Mouse (Mus musculus): ENCODE measurements around the gene Prss53. TPM values are rescaled to one million over a fixed set of nuclear protein-coding genes. Genes with fewer than 3 reads are reported as not detected.

Prss53 gene
- 1 to 10 TPM; 1.7 to 1.9 TPM for total RNA-seq (2021)

DNA sequence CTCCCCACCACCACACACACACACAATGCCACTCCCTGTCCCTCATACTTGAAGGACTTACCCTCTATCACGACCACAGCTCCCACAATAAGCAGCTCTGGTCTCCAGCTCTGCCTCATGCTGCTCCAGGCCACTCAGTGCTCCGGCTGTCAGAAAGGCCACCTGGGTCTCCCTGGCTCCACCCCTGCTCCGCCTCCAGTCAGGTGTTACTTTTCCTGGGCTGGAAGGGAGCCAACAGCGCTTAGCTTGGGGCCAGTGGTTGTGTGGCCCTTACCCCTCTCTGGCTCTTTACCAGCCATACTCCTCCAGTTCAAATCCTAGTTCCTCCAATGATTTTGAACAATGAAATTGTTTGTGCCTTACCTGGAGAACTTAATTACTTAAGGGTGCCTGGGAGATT lies at the start of gene Prss53:
Gene Prss53 (minus strand): TSS at position 173 of the 400 bp plus-strand sequence.
- intact Hi-C loops (cut with DNase I) = no loop called here
- no peak for DNase-seq (ENCODE audit: low spot score in 2 of 2)

DNA sequence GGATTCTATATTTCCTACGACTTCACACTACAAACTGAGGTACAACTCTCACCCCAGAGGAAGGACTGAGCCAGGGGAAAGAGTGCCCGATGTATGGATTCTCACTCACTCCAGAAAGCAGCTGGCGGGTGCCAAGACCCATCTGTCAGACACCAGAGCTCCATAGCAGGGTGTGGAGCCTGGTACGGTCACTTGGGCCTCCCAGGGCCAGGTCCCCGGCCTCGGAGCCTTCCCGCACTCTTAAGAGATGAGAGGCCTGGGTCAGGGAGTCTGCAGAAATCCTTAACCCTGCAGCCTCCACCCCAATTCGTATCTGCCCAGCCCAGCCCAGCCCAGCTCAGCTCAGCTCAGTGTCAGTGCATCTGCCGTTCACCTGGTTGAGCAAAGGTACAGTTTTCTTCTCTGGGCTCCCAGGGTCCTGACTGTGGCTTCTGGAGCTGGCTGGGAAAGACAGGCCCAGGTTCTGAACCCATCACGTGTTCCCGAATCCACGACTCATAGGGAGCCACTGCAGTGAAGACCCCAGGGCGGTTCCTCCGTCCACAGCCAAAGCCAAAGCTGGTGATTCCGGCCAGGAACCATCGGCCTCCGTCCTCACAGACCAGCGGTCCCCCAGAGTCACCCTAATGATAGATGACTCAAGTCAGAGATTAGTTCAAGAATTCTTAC lies 45.6 kb upstream of the Prss53 start:
- intact Hi-C loops (cut with DNase I) = loop anchor here (5.0 kb wide), 1 partner anchor 164 kb away; no protein-coding TSS in a partner anchor
- no peak for DNase-seq (ENCODE audit: low spot score in 2 of 2)

DNA sequence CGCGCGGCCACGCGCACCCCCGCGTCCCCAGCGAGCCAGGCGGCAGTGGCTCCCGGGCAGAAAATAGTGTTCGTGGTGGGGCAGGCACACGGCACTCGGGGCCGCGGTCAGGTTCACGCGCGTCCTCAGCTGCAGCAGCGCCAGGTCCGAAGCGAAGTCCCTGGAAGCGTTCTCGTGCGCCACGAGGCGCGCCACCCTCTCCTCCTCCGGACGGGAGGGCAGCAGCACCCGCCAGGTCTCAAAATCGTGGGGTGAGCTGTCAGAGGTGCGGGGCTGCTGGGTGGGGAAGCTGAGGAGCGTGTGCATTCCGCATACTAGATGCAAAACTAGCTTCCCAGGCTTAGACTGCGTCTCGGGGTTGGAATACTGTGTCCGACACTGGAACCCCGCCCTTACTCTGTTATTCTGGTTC lies 45.0 kb upstream of the Prss53 start:
- intact Hi-C loops (cut with DNase I) = loop anchor here (5.0 kb wide), 1 partner anchor 163 kb away; no protein-coding TSS in a partner anchor
- DNase-seq (ENCODE audit: low spot score in 2 of 2) = no peak

- DNase-seq (ENCODE audit: low spot score in 2 of 2) = peak; percentile 95 to 97
- intact Hi-C loops (cut with DNase I) = loop anchor here (5.0 kb wide), 1 partner anchor 163 kb away; no protein-coding TSS in a partner anchor
Observed at GRCm38 (mm10) chr7:127935028-127935722, 44.4 kb upstream of the Prss53 start.

DNA sequence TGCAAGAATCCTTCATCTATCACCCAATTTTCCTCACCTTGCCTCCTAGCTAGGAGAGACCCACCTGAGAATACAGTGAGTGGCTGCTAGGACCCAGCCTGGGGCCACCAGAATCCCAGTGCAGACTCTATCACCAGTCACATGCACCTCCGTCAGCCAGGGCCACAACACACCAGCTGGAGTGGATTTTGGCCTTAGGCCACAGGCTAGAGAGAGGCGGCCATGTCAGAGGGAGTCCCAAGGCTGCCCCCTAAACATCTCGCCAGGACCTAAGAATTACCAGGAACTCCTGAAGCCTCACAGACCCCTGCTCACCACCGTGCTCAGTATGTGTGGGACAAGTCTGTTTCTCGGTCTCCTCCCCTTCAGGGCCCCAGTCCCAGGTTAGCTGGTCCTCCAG lies 43.3 kb upstream of the Prss53 start:
- intact Hi-C loops (cut with DNase I) = no loop called here
- no peak for DNase-seq (ENCODE audit: low spot score in 2 of 2)

- intact Hi-C loops (cut with DNase I) = no loop called here
- DNase-seq (ENCODE audit: low spot score in 2 of 2) = no peak
Observed at GRCm38 (mm10) chr7:127932273-127933031, 41.7 kb upstream of the Prss53 start.

- no peak for DNase-seq (ENCODE audit: low spot score in 2 of 2)
- intact Hi-C loops (cut with DNase I) = no loop called here
Observed at GRCm38 (mm10) chr7:127931351-127932135, 40.8 kb upstream of the Prss53 start.

DNA sequence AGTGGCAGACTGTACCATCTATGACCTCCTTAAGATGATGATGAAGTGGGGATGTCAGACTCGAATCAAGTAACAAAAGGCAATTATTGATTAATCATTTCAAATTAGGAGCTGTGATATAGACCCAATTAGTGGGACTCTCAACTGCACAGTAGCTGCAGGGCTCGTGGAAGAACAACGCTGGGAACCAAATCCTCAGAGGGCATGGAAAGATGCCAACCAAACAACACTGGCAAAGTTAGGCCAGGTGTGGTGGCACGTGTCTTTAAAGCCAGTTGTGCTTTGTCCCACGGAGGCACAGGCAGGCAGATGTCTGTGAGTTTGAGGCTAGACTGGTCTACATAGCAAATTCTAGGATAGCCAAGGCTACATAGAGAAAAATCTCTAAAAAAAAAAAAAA lies 39.9 kb upstream of the Prss53 start:
- intact Hi-C loops (cut with DNase I) = no loop called here
- DNase-seq (ENCODE audit: low spot score in 2 of 2) = no peak

DNA sequence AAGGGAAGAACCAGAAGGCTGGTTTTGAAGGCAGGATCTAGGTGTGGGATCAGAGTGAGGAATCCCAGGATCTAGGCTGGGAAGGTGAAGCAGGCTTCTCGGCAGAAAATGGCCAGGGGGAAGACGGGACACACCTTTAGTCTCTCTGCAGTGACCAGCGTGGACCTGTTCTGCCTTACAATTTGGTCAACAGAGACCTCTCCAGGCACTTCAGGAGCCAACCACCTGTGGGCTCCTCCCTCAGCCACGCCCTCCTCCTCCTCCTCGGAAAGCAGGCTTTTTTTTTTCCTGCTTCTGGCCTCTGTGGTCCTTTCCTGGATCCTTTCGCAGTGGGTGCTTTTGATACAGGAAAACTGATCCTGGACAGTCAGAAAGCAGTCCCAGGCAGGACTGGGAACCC lies 39.2 kb upstream of the Prss53 start, which contains the start of gene Prss8:
Gene Prss8 (minus strand): TSS at position 182 of the 400 bp plus-strand sequence.
- intact Hi-C loops (cut with DNase I) = no loop called here
- DNase-seq (ENCODE audit: low spot score in 2 of 2) = no peak

- no peak for DNase-seq (ENCODE audit: low spot score in 2 of 2)
- intact Hi-C loops (cut with DNase I) = no loop called here
Observed at GRCm38 (mm10) chr7:127928596-127928995, 37.8 kb upstream of the Prss53 start.

- intact Hi-C loops (cut with DNase I) = no loop called here
Observed at GRCm38 (mm10) chr7:127927726-127928125, 37.0 kb upstream of the Prss53 start.

DNA sequence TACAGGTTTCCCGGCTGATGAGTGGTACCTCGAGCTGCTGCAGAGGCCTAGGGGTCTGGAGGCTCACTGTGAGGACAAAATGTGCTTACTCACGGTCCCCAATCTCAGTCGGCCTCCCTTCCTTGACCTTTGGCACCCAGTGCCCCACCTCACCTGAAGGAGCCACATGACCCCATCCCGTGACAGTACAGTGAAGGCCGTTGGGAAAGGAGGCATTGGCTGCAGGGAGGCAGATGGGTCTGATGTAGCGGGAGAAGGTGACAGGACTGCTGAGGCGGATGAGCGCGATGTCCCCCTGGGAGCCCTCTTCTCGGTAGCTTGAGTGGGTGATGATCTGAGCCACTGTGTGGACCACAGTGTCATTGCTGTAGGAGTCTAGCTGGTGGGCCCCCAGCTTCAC lies 36.1 kb upstream of the Prss53 start:
- no peak for DNase-seq (ENCODE audit: low spot score in 2 of 2)
- intact Hi-C loops (cut with DNase I) = no loop called here

More at GRCm38 (mm10) chr7:127927726-127928125, 37.0 kb upstream of the Prss53 start:
- no peak for DNase-seq (ENCODE audit: low spot score in 2 of 2)

GRCm38 (mm10) chr7:127926066-127926465 lies 35.3 kb upstream of the Prss53 start:
- intact Hi-C loops (cut with DNase I) = no loop called here
- DNase-seq (ENCODE audit: low spot score in 2 of 2) = no peak

DNA sequence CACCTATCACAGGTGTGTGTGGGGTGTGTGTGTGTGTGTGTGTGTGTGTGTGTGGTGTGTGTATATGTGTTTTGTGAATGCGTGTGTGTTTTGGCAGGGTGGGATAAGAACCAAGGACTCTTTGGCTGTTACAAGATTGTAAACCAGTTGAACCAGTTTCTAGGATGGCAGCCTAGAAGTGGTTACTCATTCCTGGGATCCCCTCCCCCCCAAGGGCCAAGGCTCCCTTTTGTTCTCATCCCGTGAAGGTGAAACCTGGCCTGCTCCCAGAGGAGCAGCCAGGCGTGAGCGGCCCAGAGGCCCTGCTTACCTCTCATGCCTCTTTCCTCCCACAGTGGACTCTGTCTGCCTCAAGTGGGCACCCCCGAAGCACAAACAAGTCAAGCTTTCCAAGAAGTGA lies 34.5 kb upstream of the Prss53 start:
- no peak for DNase-seq (ENCODE audit: low spot score in 2 of 2)
- intact Hi-C loops (cut with DNase I) = no loop called here

DNA sequence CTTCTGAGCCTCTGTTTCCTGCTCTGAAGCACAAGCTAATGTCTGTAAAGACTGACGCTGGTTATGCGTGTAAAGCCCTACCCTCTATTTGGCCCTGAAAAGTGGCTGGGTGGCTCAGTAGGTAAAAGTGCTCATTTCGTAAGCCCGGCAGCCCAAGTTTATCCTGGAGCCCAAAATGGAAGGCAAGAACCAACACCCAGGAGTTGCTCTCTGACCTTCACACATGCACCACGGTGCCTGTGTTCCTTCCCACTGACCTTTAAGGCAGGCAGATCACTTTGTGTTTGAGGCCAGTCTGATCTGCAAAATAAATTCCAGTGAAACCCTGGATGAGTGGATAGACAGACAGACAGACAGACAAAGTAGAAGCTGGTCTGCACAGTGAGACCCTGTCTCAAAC lies 32.9 kb upstream of the Prss53 start:
- intact Hi-C loops (cut with DNase I) = no loop called here
- DNase-seq (ENCODE audit: low spot score in 2 of 2) = no peak

- intact Hi-C loops (cut with DNase I) = no loop called here
- peak in 1 of 2 experiments; percentile 57 for DNase-seq (ENCODE audit: low spot score in 2 of 2)
Observed at GRCm38 (mm10) chr7:127922451-127923275, 31.9 kb upstream of the Prss53 start.

DNA sequence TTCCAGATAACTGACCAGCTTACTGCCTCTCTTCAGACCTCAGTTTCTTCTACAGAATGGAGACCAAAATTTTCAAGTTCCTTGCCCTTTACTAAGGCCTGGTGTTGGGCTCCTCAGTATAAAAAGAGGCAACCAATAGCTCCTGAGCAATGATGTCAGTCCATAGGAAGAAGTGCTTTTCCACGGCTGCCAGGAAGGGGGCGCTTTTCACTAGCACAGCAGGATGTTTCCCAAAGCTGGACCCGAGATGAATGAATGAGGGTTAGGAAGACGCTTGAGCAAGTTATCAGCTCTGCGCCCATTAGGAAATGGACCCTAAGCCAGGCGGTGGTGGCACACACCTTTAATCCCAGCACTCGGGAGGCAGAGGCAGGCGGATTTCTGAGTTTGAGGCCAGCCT lies 30.7 kb upstream of the Prss53 start:
- intact Hi-C loops (cut with DNase I) = no loop called here
- peak in 1 of 2 experiments; percentile 31 for DNase-seq (ENCODE audit: low spot score in 2 of 2)

DNA sequence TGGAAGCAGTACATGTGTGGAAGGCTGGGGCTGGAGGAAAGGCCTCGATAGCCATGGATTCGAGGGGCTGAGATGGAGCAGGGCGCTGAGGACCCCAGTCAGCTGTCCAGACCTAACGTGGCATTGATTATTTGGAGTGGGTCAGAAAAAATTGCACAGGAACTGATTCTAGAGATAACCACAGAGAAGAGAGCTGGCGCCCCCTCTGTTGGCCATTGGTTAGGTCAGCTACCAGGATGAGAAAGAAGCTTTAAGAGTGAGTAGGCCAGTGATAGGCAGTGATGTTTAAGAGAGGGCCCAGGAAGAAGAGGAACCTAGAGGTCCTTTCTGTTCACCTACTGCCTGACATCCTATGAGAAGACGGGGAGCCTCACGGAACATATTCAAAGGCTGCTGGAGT lies 28.5 kb upstream of the Prss53 start:
- intact Hi-C loops (cut with DNase I) = no loop called here
- no peak for DNase-seq (ENCODE audit: low spot score in 2 of 2)

DNA sequence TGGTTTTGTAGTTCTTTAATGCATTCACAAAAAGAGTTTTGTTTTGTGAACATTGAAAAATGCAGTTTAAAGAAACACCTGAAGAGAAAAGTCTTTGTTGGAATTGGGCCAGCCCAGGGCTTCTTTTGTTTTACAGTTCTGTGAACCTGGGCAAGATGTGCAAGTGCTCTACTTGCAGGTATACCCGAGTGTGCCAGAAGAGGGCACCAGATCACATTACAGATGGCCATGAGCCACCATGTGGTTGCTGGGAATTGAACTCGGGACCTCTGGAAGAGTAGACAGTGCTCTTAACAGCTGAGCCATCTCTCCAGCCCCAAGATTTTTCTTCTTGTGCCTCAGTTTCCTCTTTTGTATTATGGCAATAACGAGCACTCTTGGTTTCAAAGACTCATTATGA lies 27.4 kb upstream of the Prss53 start:
- intact Hi-C loops (cut with DNase I) = no loop called here
- peak in 1 of 2 experiments; percentile 35 for DNase-seq (ENCODE audit: low spot score in 2 of 2)

All from left cerebral cortex, postnatal 25 days (tissue).